Mouse (Mus musculus) kidney, adult 2 months (tissue): Measurements from ENCODE around the gene Myo1a.

ENCODE experiments used
- CTCF ChIP-seq: fragments of 200-500 bp; conservative IDR thresholded peaks from 2 replicates; pipeline ENCODE4 v1.5.1; 2011; ENCODE audit warnings: low read depth, mild to moderate bottlenecking, control low read depth, low read length, moderate library complexity, mixed read lengths; ENCODE audit not compliant: insufficient read depth, insufficient read length
- POLR2A ChIP-seq: fragments of 200-500 bp; IDR thresholded peaks from one replicate; pipeline ENCODE4 v1.6.1; 2011; ENCODE audit warnings: low read depth, low read length, control low read depth

DNA sequence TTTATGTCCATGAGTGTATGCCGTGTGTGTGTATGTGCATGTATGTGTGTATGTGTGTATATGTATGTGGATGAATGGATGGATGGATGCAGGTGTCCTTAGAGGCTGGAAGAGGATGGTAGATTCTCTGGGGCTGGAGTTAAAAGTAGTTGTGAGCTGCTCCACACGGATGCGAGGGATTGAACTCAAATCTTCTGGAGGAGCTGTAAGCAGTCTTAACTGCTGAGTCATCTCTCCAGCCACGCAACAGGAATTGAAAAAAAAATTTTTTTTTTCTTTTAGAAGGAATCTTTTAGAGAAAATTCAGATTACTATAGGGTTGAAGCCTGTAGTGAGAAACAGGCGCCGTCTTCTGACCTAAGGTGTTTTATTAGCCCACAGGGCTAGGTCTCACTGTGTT lies 22.1 kb upstream of the Myo1a start:
- TF ChIP-seq CTCF (no peak), POLR2A (no peak)
